Mouse (Mus musculus) erythroblast, embryonic 14.5 days (primary cell): Measurements from ENCODE around the gene Gm13889.

Experiments
- GATA1 ChIP-seq: IDR thresholded peaks from 2 replicates; pipeline ENCODE4 v1.6.1; 2012; ENCODE audit warnings: low read length, inconsistent platforms, mixed read lengths
- TAL1 ChIP-seq: IDR thresholded peaks from 3 replicates; pipeline ENCODE4 v1.6.1; 2012; ENCODE audit warnings: low read length, inconsistent platforms, mixed read lengths

DNA sequence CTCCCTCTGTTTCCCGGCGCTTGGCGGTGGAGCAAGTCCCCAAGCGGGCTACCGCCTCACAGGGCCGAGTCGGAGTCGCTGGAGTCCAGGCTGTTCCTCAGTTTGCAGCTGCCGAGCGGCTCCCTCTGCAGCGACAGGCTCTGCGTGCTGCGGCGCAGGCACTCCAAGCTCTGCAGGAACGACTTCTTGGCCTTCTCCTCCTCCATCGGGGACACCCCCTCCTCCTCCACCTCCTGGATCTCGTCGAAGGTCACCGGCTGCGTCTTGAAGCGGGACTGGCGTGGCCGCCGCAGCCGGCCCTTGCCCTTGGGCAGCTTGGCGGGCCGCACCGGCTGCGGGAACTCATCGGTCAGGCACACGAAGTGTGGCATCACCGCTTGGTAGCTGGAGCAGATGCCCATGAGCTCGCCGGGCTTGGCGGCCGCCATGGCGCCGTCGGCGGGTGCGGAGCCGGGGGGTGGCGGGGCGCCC, 635 bp downstream of the Gm13889 start:
- no peak for TF ChIP-seq GATA1
- no peak for TF ChIP-seq TAL1
